Mouse (Mus musculus): ENCODE results near the gene Tbc1d8.

Gene Tbc1d8

GRCm38 (mm10) chr1:39477064-39477463, 1.5 kb downstream of the Tbc1d8 start:
- no peak for DNase-seq

- DNase-seq = no peak
Observed at GRCm38 (mm10) chr1:39476341-39476740, 2.2 kb downstream of the Tbc1d8 start.

DNA sequence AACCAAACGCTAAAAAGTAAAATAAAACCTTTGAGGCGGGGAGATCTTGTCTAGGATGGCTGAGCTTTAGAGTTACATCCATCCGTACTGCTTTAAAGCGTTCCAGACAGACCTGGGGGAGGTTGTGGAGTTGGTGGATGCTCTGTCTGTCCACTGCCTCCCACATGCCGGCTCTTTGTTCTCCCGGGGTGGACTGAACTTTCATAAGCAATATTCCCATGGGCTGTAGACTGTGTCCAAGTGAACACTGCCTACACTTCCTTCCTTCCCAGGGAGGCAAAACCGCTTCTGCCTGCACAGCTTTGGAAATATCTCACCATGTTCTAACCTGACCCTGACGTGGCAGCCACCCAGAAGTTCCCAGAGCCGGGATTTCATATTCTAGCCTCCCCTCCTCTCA, 4.0 kb downstream of the Tbc1d8 start:
- no peak for DNase-seq

- DNase-seq = no peak
Observed at GRCm38 (mm10) chr1:39471298-39471902, 7.2 kb downstream of the Tbc1d8 start.

DNA sequence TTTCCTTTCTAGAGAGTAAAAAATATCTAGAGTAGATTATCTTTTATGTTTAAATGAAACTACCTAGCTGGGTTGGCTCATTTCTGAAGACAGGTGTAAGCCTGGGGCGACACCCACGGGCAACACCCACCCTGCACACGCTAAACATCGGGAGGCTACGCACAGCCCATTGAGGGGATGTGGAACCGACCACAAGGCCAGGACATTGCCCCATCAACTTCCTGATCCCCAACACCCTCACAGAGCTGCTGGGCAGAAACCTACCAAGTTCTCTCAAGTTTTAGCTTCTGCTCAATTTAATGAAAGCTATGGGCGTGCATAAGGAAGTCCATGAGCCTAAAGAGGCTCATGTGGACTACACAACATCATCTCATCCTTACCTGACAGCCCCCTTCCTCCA, 9.6 kb downstream of the Tbc1d8 start:
- DNase-seq = no peak

GRCm38 (mm10) chr1:39466526-39466925, 12.0 kb downstream of the Tbc1d8 start:
- no peak for DNase-seq

DNA sequence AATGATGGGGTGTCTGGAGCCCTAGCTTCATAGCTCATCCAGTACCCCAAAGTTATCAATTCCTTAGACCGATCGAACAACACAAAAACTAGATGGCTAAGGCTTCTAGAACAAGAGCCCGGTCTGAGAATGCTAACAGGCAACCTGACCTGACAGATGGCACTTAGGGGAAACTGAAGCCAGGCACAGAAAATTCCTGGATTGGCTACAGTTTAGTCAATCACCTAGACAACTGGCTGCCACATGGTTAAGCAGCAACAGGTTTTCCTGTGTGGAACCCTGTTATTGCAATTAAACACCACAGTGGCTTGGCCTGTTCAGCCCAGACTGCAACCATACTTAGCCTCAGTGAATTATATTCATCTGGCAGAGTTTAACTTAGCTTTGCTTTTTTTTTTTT, 13.8 kb downstream of the Tbc1d8 start:
- no peak for DNase-seq

GRCm38 (mm10) chr1:39462937-39463444, 15.6 kb downstream of the Tbc1d8 start:
- DNase-seq = no peak

DNA sequence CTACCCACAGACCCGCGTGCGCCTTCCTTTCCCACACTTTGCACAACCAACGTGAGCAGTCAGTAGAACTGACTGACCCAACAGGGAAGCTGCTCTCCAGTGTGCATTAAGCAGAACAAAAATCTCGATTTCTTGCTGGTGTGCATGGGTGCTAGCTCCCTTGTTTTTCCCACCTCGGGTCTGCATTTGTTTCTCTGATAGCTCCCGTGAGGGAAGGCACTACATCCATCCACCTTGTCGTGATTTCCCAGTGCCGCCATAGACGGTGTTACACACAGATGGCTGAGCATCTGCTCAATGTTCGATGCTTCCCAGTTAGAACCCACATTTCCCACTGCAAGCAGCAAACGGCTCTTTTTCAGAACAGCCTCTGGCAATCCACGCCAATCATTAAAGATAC, 16.5 kb downstream of the Tbc1d8 start:
- DNase-seq = no peak

DNA sequence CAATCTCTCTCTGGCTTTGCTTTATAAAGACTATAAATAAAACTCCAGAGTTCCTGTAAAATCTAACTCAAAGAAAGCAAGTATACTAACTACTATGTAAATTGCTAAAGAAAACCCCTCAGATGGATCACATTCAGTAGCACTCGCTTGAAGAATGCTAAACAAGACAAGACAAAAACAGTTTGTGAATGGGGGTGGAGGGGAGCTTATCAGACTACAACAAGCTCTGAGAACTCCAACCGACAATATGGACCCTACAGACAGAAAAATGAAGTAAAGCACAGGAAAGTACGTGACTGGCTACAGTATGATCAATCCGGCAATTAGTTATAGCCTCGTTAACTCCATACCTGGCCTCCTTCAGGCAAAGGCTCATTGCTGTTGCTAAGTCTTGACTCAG, 18.1 kb downstream of the Tbc1d8 start:
- DNase-seq = no peak

DNA sequence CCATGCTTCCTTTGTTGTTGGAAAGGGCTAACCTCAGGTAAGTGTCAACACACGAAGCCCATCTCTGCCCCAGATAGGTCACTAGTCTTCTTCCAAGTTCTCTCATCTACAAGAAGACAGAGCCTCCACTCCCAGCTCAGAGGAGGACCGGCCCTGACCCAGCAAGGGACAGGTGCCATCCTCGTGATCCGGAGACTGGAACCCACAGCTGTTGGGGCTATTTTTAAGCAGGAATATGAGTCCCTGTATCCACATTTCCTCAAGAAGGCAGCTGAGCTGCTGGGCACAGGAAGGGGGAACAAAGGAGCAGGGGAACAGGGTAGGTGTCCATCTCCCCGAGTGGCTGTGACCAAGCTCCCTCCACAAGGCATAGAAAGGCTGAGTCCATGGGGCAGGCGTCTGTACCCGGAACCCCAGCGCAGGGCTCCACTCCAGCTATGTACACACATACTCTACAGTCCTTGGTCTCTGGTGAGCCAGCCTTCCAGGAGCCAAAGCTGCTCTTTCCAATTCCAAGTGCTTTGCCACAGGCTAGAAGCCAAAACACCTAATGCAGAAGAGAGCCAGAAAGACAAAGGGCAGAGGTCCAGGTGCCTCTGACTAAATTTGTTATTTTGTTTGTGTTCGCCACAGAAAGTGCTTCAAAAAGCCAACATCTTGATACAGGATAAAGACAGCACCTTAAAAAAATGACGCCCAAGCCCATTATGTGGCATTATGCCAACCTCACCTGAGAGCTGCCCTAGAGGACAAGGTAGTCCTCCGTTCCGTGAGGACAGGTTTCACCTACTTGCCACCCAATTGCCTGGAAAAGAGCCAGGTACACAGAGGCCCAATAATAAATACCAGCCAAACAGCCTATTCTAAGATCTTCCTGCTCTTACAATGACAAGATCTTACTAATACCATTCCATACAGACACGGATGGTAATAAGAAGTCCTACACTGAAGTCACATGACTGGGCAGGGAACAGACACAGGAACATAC, 20.4 kb downstream of the Tbc1d8 start:
- DNase-seq = peak in 1 of 2 experiments; percentile 55

DNA sequence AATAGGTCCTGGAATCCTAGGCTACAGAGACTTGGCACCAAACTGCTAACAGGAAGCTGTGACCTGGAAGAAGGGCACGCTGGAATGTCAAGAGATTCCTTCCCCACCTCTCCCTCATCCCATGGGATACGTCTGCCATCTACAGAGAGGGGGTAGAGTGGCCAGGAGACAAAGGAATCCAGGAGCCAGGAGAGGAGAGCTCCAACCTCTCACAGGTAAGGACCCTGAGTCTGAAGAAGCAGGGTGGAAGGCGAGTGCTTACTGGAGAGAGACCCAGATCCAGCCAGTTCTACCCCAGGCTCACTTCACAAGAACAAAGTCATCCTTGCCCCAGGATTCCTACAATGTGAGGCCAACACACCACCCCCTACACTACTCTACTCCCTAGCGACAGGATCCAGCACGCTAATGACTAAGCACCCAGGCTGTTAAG, 22.1 kb downstream of the Tbc1d8 start:
- DNase-seq = peak in 1 of 2 experiments; percentile 36

DNA sequence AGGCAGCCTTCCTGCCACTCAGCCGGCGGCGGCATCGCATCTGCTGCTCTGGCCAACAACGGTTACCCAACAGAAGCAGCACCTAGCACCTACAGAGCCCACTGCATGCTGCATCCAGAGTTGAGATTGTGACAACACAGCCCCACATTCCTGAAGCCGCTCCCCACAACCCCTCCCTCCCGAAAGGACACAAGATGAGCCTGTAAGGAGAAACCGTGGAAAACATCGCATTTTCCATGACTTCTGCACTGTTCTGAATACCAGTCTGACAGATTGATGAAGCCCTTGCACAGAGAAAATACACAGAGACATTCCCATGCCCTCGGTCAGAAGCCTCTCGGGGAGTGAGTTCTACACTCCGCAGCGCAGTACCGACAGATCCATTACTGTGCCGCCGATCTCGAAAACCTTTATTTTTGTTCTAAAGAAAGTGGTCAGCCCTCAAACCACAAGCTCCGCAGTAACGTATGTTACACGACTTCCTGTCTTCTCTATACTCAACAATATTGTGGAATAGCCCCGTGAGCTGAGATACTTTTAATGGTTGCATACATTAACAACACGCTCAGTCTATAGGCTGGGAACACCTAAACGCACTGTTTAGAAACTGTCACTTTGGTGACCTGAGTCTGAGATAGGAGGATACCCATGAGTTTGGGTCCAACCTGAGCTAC, 23.1 kb downstream of the Tbc1d8 start:
- no peak for DNase-seq

GRCm38 (mm10) chr1:39454783-39455175, 23.8 kb downstream of the Tbc1d8 start:
- DNase-seq = no peak

DNA sequence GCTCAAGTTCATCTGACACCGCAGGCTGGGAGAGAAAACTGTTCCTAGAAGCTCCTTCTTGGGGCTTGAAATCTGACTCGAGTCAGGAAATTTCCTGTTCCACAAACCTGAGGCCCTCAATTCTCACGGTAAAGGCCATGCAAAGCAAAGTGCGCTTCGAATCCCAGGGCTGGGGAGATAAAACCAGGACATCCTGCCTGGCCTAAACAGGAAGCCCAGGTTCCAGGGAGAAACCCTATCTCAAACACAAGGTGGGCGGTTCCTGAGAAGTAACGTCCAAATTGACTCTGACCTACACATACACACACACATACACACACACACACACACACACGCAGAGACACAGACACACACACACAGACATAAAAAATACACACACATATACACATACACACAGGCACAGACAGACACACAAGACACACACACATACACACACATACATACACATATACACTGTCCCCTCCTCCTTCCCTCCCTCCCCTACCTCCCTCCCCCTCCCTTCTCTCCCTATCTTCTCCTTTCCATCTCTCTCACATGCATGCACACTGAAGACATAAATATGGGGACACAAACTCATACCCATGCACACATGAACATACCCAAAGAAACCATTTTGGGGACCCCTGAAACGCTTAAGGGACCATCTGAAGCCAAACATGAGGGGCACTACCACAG, 24.3 kb downstream of the Tbc1d8 start:
- DNase-seq = no peak

DNA sequence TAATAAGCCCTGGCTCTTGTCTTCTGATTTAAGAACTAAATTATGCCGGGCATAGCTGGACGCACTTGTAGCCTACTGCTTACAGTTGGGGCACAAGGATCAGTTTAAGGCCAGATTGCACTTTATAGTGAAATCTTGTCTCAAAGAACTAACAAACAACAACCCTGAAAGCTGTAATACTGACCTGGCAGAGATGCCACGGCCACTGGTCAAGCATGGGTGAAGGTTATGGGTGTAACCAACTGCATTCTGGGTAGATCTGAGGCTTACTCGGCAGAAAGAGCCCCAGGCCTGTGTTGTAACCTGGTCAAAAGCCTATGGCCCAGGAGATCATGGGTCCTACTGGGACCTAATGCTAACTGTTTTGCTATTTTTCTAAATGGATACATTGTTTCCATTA, 26.4 kb downstream of the Tbc1d8 start:
- DNase-seq = no peak

DNA sequence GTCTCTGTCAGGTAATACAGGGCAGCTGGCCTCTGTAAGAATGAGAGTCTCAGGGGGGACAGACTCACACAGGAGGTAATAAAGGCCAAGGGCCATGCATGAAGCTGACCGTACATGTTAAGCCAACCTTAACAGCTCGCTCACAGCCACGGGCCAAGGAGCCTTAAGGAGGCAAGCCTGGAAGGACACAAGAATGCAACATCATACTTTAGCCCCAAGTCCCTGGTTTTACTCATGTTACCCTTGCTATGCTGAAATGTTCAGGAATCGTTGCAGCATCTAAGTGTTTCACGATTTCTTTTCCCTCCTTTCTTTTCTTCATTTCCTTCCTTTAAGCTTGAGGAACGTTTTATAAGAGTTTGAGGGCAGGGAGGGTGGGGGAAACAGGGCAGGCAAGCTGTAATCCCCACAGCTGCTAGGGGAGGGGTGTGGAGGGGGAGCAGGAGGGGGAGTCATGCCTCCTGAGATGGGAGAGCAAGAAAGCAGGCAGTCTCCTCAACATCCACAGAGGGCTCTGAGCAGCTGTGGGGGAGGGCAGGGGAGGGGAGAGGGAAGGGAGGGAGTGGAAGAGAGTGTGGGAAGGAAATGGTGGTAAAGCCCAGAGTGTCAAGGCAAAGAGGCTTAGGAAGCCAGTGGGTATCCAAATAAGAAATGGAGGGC, 28.4 kb downstream of the Tbc1d8 start:
- no peak for DNase-seq

DNA sequence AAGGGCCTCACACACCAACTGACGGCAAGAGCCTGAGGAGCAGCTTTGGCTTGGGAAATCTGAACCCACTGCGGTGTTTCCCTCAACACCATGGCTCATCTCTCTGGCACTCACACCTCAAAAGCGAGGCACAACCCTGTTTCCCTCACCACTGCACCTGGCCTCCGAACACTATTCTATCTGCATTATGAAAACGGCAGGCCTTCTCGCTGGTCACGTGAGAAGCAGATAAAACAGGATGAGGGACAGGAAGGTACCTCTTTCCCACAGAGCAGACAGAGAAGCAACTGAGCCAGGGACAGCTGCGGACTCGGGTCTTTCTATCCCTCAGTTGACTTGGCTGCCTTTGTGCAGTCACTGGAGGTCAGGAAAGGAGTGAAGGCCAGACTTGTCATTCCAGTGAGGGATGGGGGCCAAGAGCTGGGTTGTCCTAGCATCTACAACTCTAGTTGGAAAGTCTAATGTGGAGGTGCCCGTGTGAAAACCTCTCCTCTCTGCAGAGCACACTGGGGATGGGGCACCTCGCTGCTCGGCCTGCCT, 29.2 kb downstream of the Tbc1d8 start:
- DNase-seq = no peak

DNA sequence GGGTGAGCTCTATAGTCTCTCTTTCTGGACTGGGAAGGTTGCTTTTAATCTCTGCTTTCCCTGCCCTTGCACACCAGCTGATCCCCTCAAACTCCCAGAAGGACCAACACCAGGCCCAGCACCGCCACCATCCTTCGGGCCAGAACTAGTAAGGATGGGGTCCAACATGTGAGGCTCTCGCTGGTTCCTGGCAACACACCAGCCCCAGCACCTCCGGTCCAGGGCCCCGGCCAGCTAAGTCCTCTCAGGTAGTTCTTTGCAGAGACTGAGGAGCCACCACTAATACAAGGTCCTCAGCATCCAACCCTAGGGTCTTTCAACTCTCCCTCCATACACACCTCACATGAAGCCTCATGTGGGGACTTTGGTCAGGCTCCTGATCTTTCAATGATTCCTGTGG, 29.7 kb downstream of the Tbc1d8 start:
- DNase-seq = no peak

- DNase-seq = no peak
Observed at GRCm38 (mm10) chr1:39448238-39448637, 30.3 kb downstream of the Tbc1d8 start.

DNA sequence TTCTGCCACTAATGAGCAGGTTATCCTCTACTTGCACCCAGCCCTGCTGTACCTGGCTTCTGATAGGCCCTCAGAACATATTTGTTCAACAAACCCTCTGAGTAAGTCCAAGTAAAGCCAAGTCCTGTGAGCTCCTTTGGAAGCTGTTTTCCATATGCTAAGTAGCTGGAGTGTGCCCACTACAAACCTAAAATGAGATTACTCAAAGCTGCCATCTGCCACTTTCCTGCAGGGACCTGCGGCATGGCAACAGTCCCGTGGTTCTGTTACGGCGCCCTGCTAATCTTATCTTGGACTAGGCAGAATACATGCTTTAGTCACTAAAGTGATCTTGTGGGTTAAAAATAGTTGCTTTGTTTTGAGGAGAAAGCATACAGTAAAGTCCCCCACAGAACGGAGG, 32.4 kb downstream of the Tbc1d8 start:
- DNase-seq = no peak
